Mouse (Mus musculus) lung, postnatal 0 days (tissue): ENCODE results near the gene Mpzl2.

ENCODE experiments used
- CTCF ChIP-seq: IDR thresholded peaks from 2 replicates; pipeline ENCODE4 v1.5.1; 2016; ENCODE audit warnings: antibody characterized with exemption, mild to moderate bottlenecking
- EP300 ChIP-seq: IDR thresholded peaks from 2 replicates; pipeline ENCODE4 v1.6.1; 2016; ENCODE audit warnings: antibody characterized with exemption, mild to moderate bottlenecking, control low read depth

GRCm38 (mm10) chr9:45041131-45041838, 1.7 kb downstream of the Mpzl2 start:
- TF ChIP-seq CTCF = no peak
- TF ChIP-seq EP300 = no peak
